Mouse (Mus musculus) CD4-positive, CD25-positive, alpha-beta regulatory T cell, adult 2 months (primary cell): ENCODE measurements around the gene Fam102a.

Experiments used
- DNase-seq: peaks from one replicate; pipeline ENCODE4 v3.0.0-alpha.2; 2012; ENCODE audit warnings: low read depth, low spot score

The Fam102a gene

GRCm38 (mm10) chr2:32514335-32514734 lies 20.8 kb upstream of the Fam102a start:
- DNase-seq: peak; percentile 58

GRCm38 (mm10) chr2:32517233-32517867 lies 17.8 kb upstream of the Fam102a start:
- DNase-seq: no peak

- DNase-seq: peak; percentile 16
Observed at GRCm38 (mm10) chr2:32520034-32520990, 14.8 kb upstream of the Fam102a start.

- no peak for DNase-seq
Observed at GRCm38 (mm10) chr2:32524536-32525031, 10.5 kb upstream of the Fam102a start.

GRCm38 (mm10) chr2:32525816-32526215 lies 9.3 kb upstream of the Fam102a start:
- DNase-seq: no peak

- DNase-seq: no peak
Observed at GRCm38 (mm10) chr2:32527468-32527966, 7.6 kb upstream of the Fam102a start.

GRCm38 (mm10) chr2:32528326-32528725 lies 6.8 kb upstream of the Fam102a start:
- DNase-seq: no peak

- DNase-seq: no peak
Observed at GRCm38 (mm10) chr2:32530479-32530878, 4.7 kb upstream of the Fam102a start.

GRCm38 (mm10) chr2:32533163-32533562 lies 2.0 kb upstream of the Fam102a start:
- DNase-seq: no peak

GRCm38 (mm10) chr2:32534061-32534732 lies 935 bp upstream of the Fam102a start:
- DNase-seq: peak; percentile 69

GRCm38 (mm10) chr2:32535501-32535991 lies 414 bp downstream of the Fam102a start:
- peak; percentile 91 for DNase-seq

GRCm38 (mm10) chr2:32536086-32536633 lies 1.0 kb downstream of the Fam102a start:
- DNase-seq: peak; percentile 35

GRCm38 (mm10) chr2:32536634-32537359 lies 1.7 kb downstream of the Fam102a start:
- DNase-seq: peak; percentile 23

- DNase-seq: peak; percentile 39
Observed at GRCm38 (mm10) chr2:32537360-32537905, 2.3 kb downstream of the Fam102a start.

GRCm38 (mm10) chr2:32537941-32538340 lies 2.8 kb downstream of the Fam102a start:
- DNase-seq: peak; percentile 26

- peak; percentile 59 for DNase-seq
Observed at GRCm38 (mm10) chr2:32538461-32538860, 3.3 kb downstream of the Fam102a start.

GRCm38 (mm10) chr2:32539452-32539981 lies 4.4 kb downstream of the Fam102a start:
- peak; percentile 31 for DNase-seq

GRCm38 (mm10) chr2:32541333-32541908 lies 6.3 kb downstream of the Fam102a start:
- DNase-seq: peak; percentile 29

- peak; percentile 87 for DNase-seq
Observed at GRCm38 (mm10) chr2:32541986-32542573, 6.9 kb downstream of the Fam102a start.
